Mouse (Mus musculus) forebrain, embryonic 16.5 days (tissue): Measurements from ENCODE around the gene Aldh1b1. TPM values are rescaled to one million over a fixed set of nuclear protein-coding genes. Genes with fewer than 3 reads are reported as not detected.

Source experiments
- ATAC-seq: fragments of 200-750 bp; cut with Nextera tagmentation; 2 replicates; pipeline ENCODE4 v1.8.0; 2017; ENCODE audit warnings: mild to moderate bottlenecking, moderate library complexity
- H3K27ac ChIP-seq: fragments of 300-500 bp; sonication (generic); 2 replicates; pipeline ENCODE4 v1.5.1; 2014; ENCODE audit warnings: low read length, control low read depth
- H3K27me3 ChIP-seq: fragments of 300-500 bp; sonication (generic); replicated peaks from 2 replicates; pipeline ENCODE4 v1.6.1; 2014; ENCODE audit warnings: low read length; ENCODE audit not compliant: control insufficient read depth, insufficient read depth
- H3K36me3 ChIP-seq: fragments of 300-500 bp; sonication (generic); 2 replicates; pipeline ENCODE4 v1.6.1; 2014; ENCODE audit not compliant: control insufficient read depth, insufficient read depth
- H3K4me1 ChIP-seq: fragments of 300-500 bp; sonication (generic); replicated peaks from 2 replicates; pipeline ENCODE4 v1.6.1; 2014; ENCODE audit warnings: low read length; ENCODE audit not compliant: control insufficient read depth, insufficient read depth
- H3K4me2 ChIP-seq: fragments of 300-500 bp; sonication (generic); 2 replicates; pipeline ENCODE4 v1.6.1; 2014; ENCODE audit warnings: mild to moderate bottlenecking, low read length, control low read depth
- H3K4me3 ChIP-seq: fragments of 300-500 bp; sonication (generic); replicated peaks from 2 replicates; pipeline ENCODE4 v1.5.1; 2014; ENCODE audit warnings: mild to moderate bottlenecking, low read length, control low read depth
- H3K9ac ChIP-seq: fragments of 300-500 bp; sonication (generic); replicated peaks from 2 replicates; pipeline ENCODE4 v1.6.1; 2014; ENCODE audit warnings: low read depth, low read length, control low read depth
- H3K9me3 ChIP-seq: fragments of 300-500 bp; sonication (generic); 2 replicates; pipeline ENCODE4 v1.6.1; 2016; ENCODE audit warnings: low read length; ENCODE audit not compliant: control insufficient read depth
- WGBS: fragments of 180-500 bp; shearing (Covaris S2); extraction: QIAGEN DNeasy Blood & Tissue Kit; methylation state at CpG from one replicate; pipeline ENCODE4 v1.1.7; 2014; 5-methylcytosine and 5-hydroxymethylcytosine counted together
- polyA plus RNA-seq: library from polyadenylated mRNA; unstranded; fragments of >200 nt; fragmentation: Nextera tagmentation; extraction: Ambion mirVana; gene quantifications from 2 replicates; pipeline ENCODE4 v1.2.1, GENCODE M21; 2015

The Aldh1b1 gene
- polyA plus RNA-seq, 1 experiment from 2014 or later = 31.8 TPM

GRCm38 (mm10) chr4:45762600-45762999, 36.2 kb upstream of the Aldh1b1 start:
- peak overlapping the region; percentile 84 for H3K27ac ChIP-seq
- H3K27me3 ChIP-seq = no peaks in the 10 kb centered on the region
- no peak for ATAC-seq
- 82% methylated on average over 4 of the region's 4 CpGs for WGBS
- H3K4me1 ChIP-seq = peaks cover 58% of the 10 kb centered on the region
- H3K36me3 ChIP-seq = no peaks in the 10 kb centered on the region
- no peak overlapping the region for H3K4me3 ChIP-seq
- no peak overlapping the region for H3K4me2 ChIP-seq
- no peak overlapping the region for H3K9ac ChIP-seq
- H3K9me3 ChIP-seq = no peaks in the 10 kb centered on the region; the same call in 1 of the 2 replicates

GRCm38 (mm10) chr4:45763288-45764140, 35.3 kb upstream of the Aldh1b1 start:
- H3K4me1 ChIP-seq = peaks cover 61% of the 10 kb centered on the region
- WGBS = 6% methylated on average over 18 of the region's 18 CpGs
- H3K9me3 ChIP-seq = no peaks in the 10 kb centered on the region; the same call in 1 of the 2 replicates
- peak; percentile 66 for ATAC-seq
- no peaks in the 10 kb centered on the region for H3K36me3 ChIP-seq
- peak overlapping the region; percentile 8; the same call in 1 of the 2 replicates for H3K4me2 ChIP-seq
- H3K9ac ChIP-seq = peak overlapping the region; percentile 27
- no peaks in the 10 kb centered on the region for H3K27me3 ChIP-seq
- no peak overlapping the region for H3K4me3 ChIP-seq
- H3K27ac ChIP-seq = peak overlapping the region; percentile 84

- ATAC-seq = no peak
These were observed 34.7 kb upstream of the Aldh1b1 start for GRCm38 (mm10) chr4:45764141-45764494.

GRCm38 (mm10) chr4:45765121-45765564, 33.7 kb upstream of the Aldh1b1 start:
- Histone ChIP-seq H3K27ac (peak overlapping the region; percentile 84), H3K4me1 (peaks cover 60% of the 10 kb centered on the region), H3K4me2 (peak overlapping the region; percentile 38), H3K4me3 (no peak overlapping the region), H3K27me3 (no peaks in the 10 kb centered on the region), H3K9ac (peak overlapping the region; percentile 58), H3K36me3 (no peaks in the 10 kb centered on the region), H3K9me3 (no peaks in the 10 kb centered on the region; the same call in 1 of the 2 replicates)
- WGBS = 1% methylated on average over 16 of the region's 16 CpGs
- peak; percentile 13; the same call in 1 of the 2 replicates for ATAC-seq

More at GRCm38 (mm10) chr4:45764141-45764494, 34.7 kb upstream of the Aldh1b1 start:
- Histone ChIP-seq H3K27me3 (no peaks in the 10 kb centered on the region), H3K9me3 (no peaks in the 10 kb centered on the region; the same call in 1 of the 2 replicates), H3K36me3 (no peaks in the 10 kb centered on the region), H3K4me1 (peaks cover 61% of the 10 kb centered on the region), H3K9ac (0 out of 2 replicates have a peak overlapping the region, but pooled peaks have one; percentile 0), H3K4me2 (peak overlapping the region; percentile 8; the same call in 1 of the 2 replicates), H3K27ac (peak overlapping the region; percentile 84), H3K4me3 (no peak overlapping the region)
- 19% methylated on average over 10 of the region's 10 CpGs for WGBS

GRCm38 (mm10) chr4:45765565-45766201, 33.1 kb upstream of the Aldh1b1 start:
- no peaks in the 10 kb centered on the region for H3K27me3 ChIP-seq
- peak overlapping the region; percentile 58 for H3K9ac ChIP-seq
- H3K4me3 ChIP-seq = no peak overlapping the region
- peak overlapping the region; percentile 38 for H3K4me2 ChIP-seq
- H3K4me1 ChIP-seq = peaks cover 64% of the 10 kb centered on the region
- no peaks in the 10 kb centered on the region for H3K36me3 ChIP-seq
- 2% methylated on average over 12 of the region's 18 CpGs for WGBS
- ATAC-seq = peak; percentile 10; the same call in 1 of the 2 replicates
- peak overlapping the region; percentile 84 for H3K27ac ChIP-seq
- H3K9me3 ChIP-seq = no peaks in the 10 kb centered on the region; the same call in 1 of the 2 replicates

GRCm38 (mm10) chr4:45766774-45767173, 32.0 kb upstream of the Aldh1b1 start:
- Histone ChIP-seq H3K9ac (no peak overlapping the region), H3K4me2 (no peak overlapping the region), H3K27me3 (no peaks in the 10 kb centered on the region), H3K9me3 (no peaks in the 10 kb centered on the region; the same call in 1 of the 2 replicates), H3K4me3 (no peak overlapping the region), H3K27ac (no peak overlapping the region), H3K4me1 (peaks cover 75% of the 10 kb centered on the region), H3K36me3 (no peaks in the 10 kb centered on the region)
- ATAC-seq = no peak
- WGBS = 83% methylated on average over 7 of the region's 7 CpGs

GRCm38 (mm10) chr4:45767891-45768558, 30.8 kb upstream of the Aldh1b1 start:
- no peaks in the 10 kb centered on the region for H3K9me3 ChIP-seq
- 55% methylated on average over 11 of the region's 11 CpGs for WGBS
- no peak overlapping the region for H3K9ac ChIP-seq
- peak overlapping the region; percentile 77 for H3K27ac ChIP-seq
- H3K4me1 ChIP-seq = peaks cover 74% of the 10 kb centered on the region
- no peak for ATAC-seq
- H3K36me3 ChIP-seq = no peaks in the 10 kb centered on the region
- no peaks in the 10 kb centered on the region for H3K27me3 ChIP-seq
- no peak overlapping the region for H3K4me3 ChIP-seq
- H3K4me2 ChIP-seq = no peak overlapping the region

GRCm38 (mm10) chr4:45769141-45769540, 29.7 kb upstream of the Aldh1b1 start:
- 26% methylated on average over 10 of the region's 10 CpGs for WGBS
- no peaks in the 10 kb centered on the region for H3K27me3 ChIP-seq
- no peak for ATAC-seq
- no peak overlapping the region for H3K4me2 ChIP-seq
- peak overlapping the region; percentile 30 for H3K9ac ChIP-seq
- H3K27ac ChIP-seq = peak overlapping the region; percentile 77
- no peak overlapping the region for H3K4me3 ChIP-seq
- peaks cover 63% of the 10 kb centered on the region for H3K4me1 ChIP-seq
- H3K36me3 ChIP-seq = no peaks in the 10 kb centered on the region
- H3K9me3 ChIP-seq = no peaks in the 10 kb centered on the region
